Mouse (Mus musculus) bone marrow, adult 2 months (tissue): ENCODE data around the gene Slc44a3. TPM values are rescaled to one million over a fixed set of nuclear protein-coding genes. Genes with fewer than 3 reads are reported as not detected.

Source experiments
- H3K27ac ChIP-seq: fragments of 200-500 bp; 2 replicates; pipeline ENCODE4 v1.5.1; 2012; ENCODE audit warnings: low read depth, mild to moderate bottlenecking, control low read depth, inconsistent platforms, low read length; ENCODE audit not compliant: control insufficient read depth, poor library complexity, insufficient read depth
- H3K4me1 ChIP-seq: fragments of 200-500 bp; 2 replicates; pipeline ENCODE4 v1.6.1; 2011; ENCODE audit warnings: low read length; ENCODE audit not compliant: control insufficient read depth, insufficient read depth
- H3K4me3 ChIP-seq: fragments of 200-500 bp; replicated peaks from 2 replicates; pipeline ENCODE3; 2011; ENCODE audit warnings: mild to moderate bottlenecking, low read depth, low read length, control low read depth; ENCODE audit not compliant: control insufficient read depth
- CTCF ChIP-seq: fragments of 200-500 bp; IDR thresholded peaks from 2 replicates; pipeline ENCODE4 v1.5.1; 2011; ENCODE audit warnings: low read length, control low read depth; ENCODE audit not compliant: control insufficient read depth, insufficient read depth
- POLR2A ChIP-seq: fragments of 200-500 bp; IDR thresholded peaks from 2 replicates; pipeline ENCODE4 v1.6.1; 2011; ENCODE audit warnings: low read depth, mild to moderate bottlenecking, control low read depth, low read length, borderline replicate concordance; ENCODE audit not compliant: control insufficient read depth
- WGBS: fragments of 180-500 bp; shearing (Covaris S2); methylation state at CpG from one replicate; pipeline ENCODE4 v1.1.7; 2018; 5-methylcytosine and 5-hydroxymethylcytosine counted together
- polyA plus RNA-seq: library from polyadenylated mRNA; stranded (reverse); fragments of >200 nt; gene quantifications from 2 replicates; pipeline ENCODE4 v1.2.4, GENCODE M21; 2011; ENCODE audit warnings: low replicate concordance; ENCODE audit not compliant: missing spikeins, insufficient read depth, insufficient read length

Gene Slc44a3
- polyA plus RNA-seq, 1 experiment: 1.3 TPM

- no peak overlapping the region for H3K27ac ChIP-seq
- no peak overlapping the region for H3K4me3 ChIP-seq
- WGBS: 88% methylated on average over 14 of the region's 14 CpGs
- H3K4me1 ChIP-seq: no peaks in the 10 kb centered on the region
- TF ChIP-seq POLR2A: no peak
- no peak for TF ChIP-seq CTCF
These were observed 28.1 kb upstream of the Slc44a3 start for GRCm38 (mm10) chr3:121560115-121560865.

- TF ChIP-seq CTCF: no peak
- TF ChIP-seq POLR2A: no peak
- Histone ChIP-seq H3K4me3 (no peak overlapping the region), H3K27ac (no peak overlapping the region), H3K4me1 (no peaks in the 10 kb centered on the region)
- 85% methylated on average over 15 of the region's 15 CpGs for WGBS
These were observed 27.4 kb upstream of the Slc44a3 start for GRCm38 (mm10) chr3:121559406-121560114.

- no peak for TF ChIP-seq POLR2A
- TF ChIP-seq CTCF: no peak
- Histone ChIP-seq H3K4me1 (no peaks in the 10 kb centered on the region), H3K4me3 (no peak overlapping the region), H3K27ac (no peak overlapping the region)
- WGBS: 83% methylated on average over 8 of the region's 8 CpGs
These were observed 26.7 kb upstream of the Slc44a3 start for GRCm38 (mm10) chr3:121558861-121559260.

- no peak for TF ChIP-seq POLR2A
- no peak for TF ChIP-seq CTCF
- Histone ChIP-seq H3K4me3 (no peak overlapping the region), H3K27ac (no peak overlapping the region), H3K4me1 (no peaks in the 10 kb centered on the region)
- WGBS: 64% methylated on average over 7 of the region's 7 CpGs
These were observed 24.1 kb upstream of the Slc44a3 start for GRCm38 (mm10) chr3:121556304-121556703.

GRCm38 (mm10) chr3:121553294-121553693 is 21.1 kb upstream of the Slc44a3 start:
- TF ChIP-seq POLR2A (no peak), CTCF (no peak)
- no peak overlapping the region for H3K4me3 ChIP-seq
- WGBS: 24% methylated on average over 14 of the region's 14 CpGs
- no peaks in the 10 kb centered on the region for H3K4me1 ChIP-seq
- no peak overlapping the region for H3K27ac ChIP-seq

- H3K4me1 ChIP-seq: no peaks in the 10 kb centered on the region; the same call in 1 of the 2 replicates
- no peak overlapping the region for H3K27ac ChIP-seq
- TF ChIP-seq CTCF (no peak), POLR2A (no peak)
- 75% methylated on average over 11 of the region's 11 CpGs for WGBS
- no peak overlapping the region for H3K4me3 ChIP-seq
These were observed 20.5 kb upstream of the Slc44a3 start for GRCm38 (mm10) chr3:121552723-121553122.

- H3K27ac ChIP-seq: no peak overlapping the region
- WGBS: 0% methylated on average over 1 of the region's 1 CpGs
- TF ChIP-seq POLR2A (no peak), CTCF (peak; percentile 44; the same call in 1 of the 2 replicates)
- H3K4me1 ChIP-seq: peaks cover 2% of the 10 kb centered on the region
- no peak overlapping the region for H3K4me3 ChIP-seq
These were observed 18.2 kb upstream of the Slc44a3 start for GRCm38 (mm10) chr3:121550370-121550769.

GRCm38 (mm10) chr3:121547851-121548624 is 15.8 kb upstream of the Slc44a3 start:
- peak overlapping the region; percentile 24 for H3K4me3 ChIP-seq
- WGBS: under 1% methylated on average over 15 of the region's 15 CpGs
- TF ChIP-seq POLR2A (no peak), CTCF (no peak)
- peak overlapping the region; percentile 80 for H3K27ac ChIP-seq
- peaks cover 8% of the 10 kb centered on the region for H3K4me1 ChIP-seq
